8 mouse cellular contexts compared by ENCODE assay signal in the genomic region with DNA sequence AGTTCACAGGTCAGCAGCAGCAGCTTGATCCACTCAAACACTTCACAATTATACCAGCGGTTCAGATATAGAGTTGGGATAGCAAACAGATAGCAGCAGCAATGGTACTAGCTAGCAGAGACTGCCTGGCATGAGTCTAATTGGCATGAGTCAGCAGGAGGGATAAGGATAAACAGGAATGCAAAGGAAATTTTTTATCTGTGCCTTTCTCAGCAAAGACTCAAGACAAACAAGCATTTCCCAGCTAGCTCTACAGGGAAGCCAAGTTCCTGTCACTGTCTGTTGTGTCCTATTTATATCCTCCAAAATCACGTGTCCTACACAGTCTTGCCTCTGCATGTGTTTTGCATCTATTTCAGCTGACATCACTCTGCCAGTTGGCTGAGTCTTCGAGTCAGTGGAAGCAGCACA.
DNase-seq lines count a peak whose midpoint lies in the region; ATAC-seq and TF ChIP-seq lines count a peak whose summit lies in the region.

No protein-coding gene starts in this region.

- no peaks in the 10 kb centered on the region; the same call in 1 of the 2 replicates for H3K9me3 ChIP-seq in hindbrain, postnatal 0 days (ENCODE audit: low read length)
- H3K9me3 ChIP-seq in hindbrain, embryonic 10.5 days, result no peaks in the 10 kb centered on the region
- peaks cover 3% of the 10 kb centered on the region; the same call in 1 of the 2 replicates for H3K9me3 ChIP-seq in heart, embryonic 12.5 days (replicated peaks)
- H3K9me3 ChIP-seq in stomach, embryonic 14.5 days (ENCODE audit: control insufficient read depth, low read depth, low read length), result no peaks in the 10 kb centered on the region

- peak; percentile 88 for ATAC-seq in hindbrain, postnatal 0 days
- ATAC-seq in heart, embryonic 12.5 days (ENCODE audit: insufficient number of reproducible peaks, low FRiP score), result peak; percentile 88
- peak; percentile 58; the same call in 1 of the 2 replicates for ATAC-seq in stomach, embryonic 14.5 days (ENCODE audit: insufficient number of reproducible peaks, insufficient read depth, low FRiP score, low read depth)

- no peak overlapping the region for H3K9ac ChIP-seq in hindbrain, postnatal 0 days (replicated peaks; ENCODE audit: low read length)
- no peak overlapping the region for H3K9ac ChIP-seq in heart, embryonic 12.5 days
- H3K9ac ChIP-seq in stomach, embryonic 14.5 days (replicated peaks; ENCODE audit: low read depth, low read length), result no peak overlapping the region

- no peak for TF ChIP-seq CTCF in hindbrain, postnatal 0 days (IDR thresholded peaks at IDR 0.05; ENCODE audit: low read depth)

- H3K27me3 ChIP-seq in hindbrain, postnatal 0 days (ENCODE audit: insufficient read depth, low read length), result no peaks in the 10 kb centered on the region
- H3K27me3 ChIP-seq in hindbrain, embryonic 10.5 days (ENCODE audit: insufficient read depth, poor library complexity, severe bottlenecking), result no peaks in the 10 kb centered on the region
- H3K27me3 ChIP-seq in heart, embryonic 12.5 days (replicated peaks), result no peaks in the 10 kb centered on the region
- no peaks in the 10 kb centered on the region for H3K27me3 ChIP-seq in stomach, embryonic 14.5 days (ENCODE audit: control insufficient read depth, insufficient read depth, low read length)

- no peaks in the 10 kb centered on the region for H3K36me3 ChIP-seq in hindbrain, postnatal 0 days (ENCODE audit: insufficient read depth, low read length)
- no peaks in the 10 kb centered on the region for H3K36me3 ChIP-seq in hindbrain, embryonic 10.5 days
- H3K36me3 ChIP-seq in heart, embryonic 12.5 days, result 0 out of 2 replicates have a peak, but pooled peaks cover 3% of the 10 kb centered on the region
- no peaks in the 10 kb centered on the region for H3K36me3 ChIP-seq in stomach, embryonic 14.5 days (ENCODE audit: control insufficient read depth, insufficient read depth, low read length)

- no peak overlapping the region for H3K4me2 ChIP-seq in hindbrain, postnatal 0 days (ENCODE audit: low read depth, low read length)
- no peak overlapping the region for H3K4me2 ChIP-seq in heart, embryonic 12.5 days
- H3K4me2 ChIP-seq in stomach, embryonic 14.5 days (replicated peaks; ENCODE audit: low read depth, low read length), result no peak overlapping the region

- no peak overlapping the region for H3K4me3 ChIP-seq in hindbrain, postnatal 0 days (ENCODE audit: low read length)
- no peak overlapping the region for H3K4me3 ChIP-seq in hindbrain, embryonic 10.5 days
- H3K4me3 ChIP-seq in heart, embryonic 12.5 days, result no peak overlapping the region
- no peak overlapping the region for H3K4me3 ChIP-seq in stomach, embryonic 14.5 days (ENCODE audit: low read depth, low read length)

- WGBS in hindbrain, postnatal 0 days, result 33% methylated on average over 3 of the region's 3 CpGs
- 76% methylated on average over 3 of the region's 3 CpGs for WGBS in hindbrain, embryonic 10.5 days
- 12% methylated on average over 3 of the region's 3 CpGs for WGBS in heart, embryonic 12.5 days
- 24% methylated on average over 3 of the region's 3 CpGs for WGBS in stomach, embryonic 14.5 days

- peak; percentile 39 for DNase-seq in hindbrain, postnatal 0 days (ENCODE audit: low spot score)
- no peak for DNase-seq in hindbrain, embryonic 10.5 days (ENCODE audit: low spot score)
- peak; percentile 85 for DNase-seq in brain, adult 2 months (ENCODE audit: low read depth, low spot score)
- peak; percentile 48 for DNase-seq in layer of hippocampus, adult 9-11 months
- DNase-seq in adrenal gland, postnatal 25 days, result no peak
- no peak for DNase-seq in urinary bladder, adult 18-20 months (ENCODE audit: low spot score in 2 of 2)

- H3K27ac ChIP-seq in hindbrain, postnatal 0 days, result no peak overlapping the region
- H3K27ac ChIP-seq in hindbrain, embryonic 10.5 days, result no peak overlapping the region
- H3K27ac ChIP-seq in heart, embryonic 12.5 days (ENCODE audit: poor library complexity, severe bottlenecking), result peak overlapping the region; percentile 60; the same call in 1 of the 2 replicates
- H3K27ac ChIP-seq in stomach, embryonic 14.5 days (ENCODE audit: low read length), result no peak overlapping the region

- no peaks in the 10 kb centered on the region for H3K4me1 ChIP-seq in hindbrain, postnatal 0 days (ENCODE audit: insufficient read depth, low read length)
- H3K4me1 ChIP-seq in hindbrain, embryonic 10.5 days (replicated peaks), result no peaks in the 10 kb centered on the region
- peaks cover 10% of the 10 kb centered on the region; the same call in 1 of the 2 replicates for H3K4me1 ChIP-seq in heart, embryonic 12.5 days (replicated peaks)
- no peaks in the 10 kb centered on the region; the same call in 1 of the 2 replicates for H3K4me1 ChIP-seq in stomach, embryonic 14.5 days (ENCODE audit: control insufficient read depth, insufficient read depth, low read length)

Comparison
In these comparisons a context has a peak if more than half of its experiments do, and no peak if none do; other contexts are left out.
1. DNase-seq: peak in hindbrain, postnatal 0 days (single experiment), brain, adult 2 months (single experiment) and layer of hippocampus, adult 9-11 months (single experiment); none in hindbrain, embryonic 10.5 days (single experiment), adrenal gland, postnatal 25 days (single experiment) and urinary bladder, adult 18-20 months (0 of 2).
2. Peak in every context shown above with its lines, with median percentiles within 50 percentile points of each other: ATAC-seq.